Mouse (Mus musculus) left cerebral cortex, postnatal 25 days (tissue): ENCODE measurements around the gene Plxnd1. TPM values are rescaled to one million over a fixed set of nuclear protein-coding genes. Genes with fewer than 3 reads are reported as not detected.

Source experiments
- DNase-seq, 2 experiments: peaks; one replicate each; pipeline ENCODE4 v3.0.0; 2022; ENCODE audit warnings: low spot score in 2 of 2, mixed read lengths in 1 of 2
- intact Hi-C: fragments of 180-260 bp; cut with DNase I; formaldehyde crosslinking; loops from one replicate; pipeline ENCODE4 v1.15.1; 2025
- total RNA-seq, 2 experiments: library from RNA; stranded (reverse); gene quantifications; 2 replicates each; pipeline ENCODE4 v1.2.3; 2021

The Plxnd1 gene
- total RNA-seq, 2 experiments from 2014 or later: 111 to 124 TPM

GRCm38 (mm10) chr6:115966227-115966966 is 28.4 kb downstream of the Plxnd1 start:
- intact Hi-C loops: no loop called here
- DNase-seq: no peak

GRCm38 (mm10) chr6:115963656-115964055 is 31.1 kb downstream of the Plxnd1 start:
- DNase-seq: no peak
- intact Hi-C loops: no loop called here

GRCm38 (mm10) chr6:115962439-115963085 is 32.2 kb downstream of the Plxnd1 start:
- intact Hi-C loops: no loop called here

GRCm38 (mm10) chr6:115961743-115962142 is 33.1 kb downstream of the Plxnd1 start:
- intact Hi-C loops: no loop called here
- no peak for DNase-seq

More at GRCm38 (mm10) chr6:115962439-115963085, 32.2 kb downstream of the Plxnd1 start:
- DNase-seq: no peak

- intact Hi-C loops: no loop called here
- no peak for DNase-seq
These were observed 34.5 kb downstream of the Plxnd1 start for GRCm38 (mm10) chr6:115960322-115960721.

GRCm38 (mm10) chr6:115959151-115959691 is 35.6 kb downstream of the Plxnd1 start:
- intact Hi-C loops: no loop called here
- DNase-seq: no peak

- intact Hi-C loops: no loop called here
- DNase-seq: no peak
These were observed 36.4 kb downstream of the Plxnd1 start for GRCm38 (mm10) chr6:115958445-115958844.

GRCm38 (mm10) chr6:115957681-115958080 is 37.1 kb downstream of the Plxnd1 start:
- no peak for DNase-seq
- intact Hi-C loops: no loop called here

GRCm38 (mm10) chr6:115956922-115957601 is 37.7 kb downstream of the Plxnd1 start:
- intact Hi-C loops: no loop called here
- DNase-seq: peak in 1 of 2 experiments; percentile 33

GRCm38 (mm10) chr6:115956418-115956921 is 38.3 kb downstream of the Plxnd1 start:
- no peak for DNase-seq
- intact Hi-C loops: no loop called here

GRCm38 (mm10) chr6:115955664-115956063 is 39.1 kb downstream of the Plxnd1 start:
- intact Hi-C loops: no loop called here
- no peak for DNase-seq

GRCm38 (mm10) chr6:115955169-115955568 is 39.6 kb downstream of the Plxnd1 start:
- no peak for DNase-seq
- intact Hi-C loops: no loop called here

GRCm38 (mm10) chr6:115954506-115955074 is 40.2 kb downstream of the Plxnd1 start:
- DNase-seq: no peak
- intact Hi-C loops: no loop called here

GRCm38 (mm10) chr6:115946389-115946788 is 48.4 kb downstream of the Plxnd1 start:
- no peak for DNase-seq
- intact Hi-C loops: no loop called here

- DNase-seq: no peak
- intact Hi-C loops: no loop called here
These were observed 49.2 kb downstream of the Plxnd1 start for GRCm38 (mm10) chr6:115945633-115946032.

GRCm38 (mm10) chr6:115944638-115945037 is 50.2 kb downstream of the Plxnd1 start, which contains the start of gene H1foo:
H1foo (plus strand) TSS chr6:115944938.
- no peak for DNase-seq
- intact Hi-C loops: no loop called here

- intact Hi-C loops: no loop called here
These were observed 51.0 kb downstream of the Plxnd1 start for GRCm38 (mm10) chr6:115943498-115944427.

GRCm38 (mm10) chr6:115941128-115941527 is 53.7 kb downstream of the Plxnd1 start:
- DNase-seq: no peak
- intact Hi-C loops: no loop called here

More at GRCm38 (mm10) chr6:115943498-115944427, 51.0 kb downstream of the Plxnd1 start:
- no peak for DNase-seq

- intact Hi-C loops: no loop called here
- no peak for DNase-seq
These were observed 54.2 kb downstream of the Plxnd1 start for GRCm38 (mm10) chr6:115940603-115941002.
